Mouse (Mus musculus): ENCODE measurements around the gene Pabpn1. TPM values are rescaled to one million over a fixed set of nuclear protein-coding genes. Genes with fewer than 3 reads are reported as not detected.

Gene Pabpn1
- polyA plus RNA-seq, 1 experiment from 2014 or later: 163 TPM

GRCm38 (mm10) chr14:54938431-54939219 lies 46.3 kb downstream of the Pabpn1 start:
- Histone ChIP-seq H3K36me3 (ENCODE audit: control insufficient read depth, insufficient read depth, low read length) (no peaks in the 10 kb centered on the region), H3K4me1 (ENCODE audit: control insufficient read depth, insufficient read depth, low read length) (no peaks in the 10 kb centered on the region), H3K27ac (ENCODE audit: low read length) (no peak overlapping the region), H3K9ac (ENCODE audit: low read depth, low read length) (no peak overlapping the region), H3K4me3 (ENCODE audit: low read depth, low read length) (no peak overlapping the region), H3K27me3 (ENCODE audit: control insufficient read depth, insufficient read depth, low read depth, low read length) (no peaks in the 10 kb centered on the region), H3K4me2 (ENCODE audit: low read length) (no peak overlapping the region), H3K9me3 (replicated peaks; ENCODE audit: control insufficient read depth, low read length, poor library complexity, severe bottlenecking) (no peaks in the 10 kb centered on the region)
- 80% methylated on average over 15 of the region's 15 CpGs for WGBS
- no peak for ATAC-seq

DNA sequence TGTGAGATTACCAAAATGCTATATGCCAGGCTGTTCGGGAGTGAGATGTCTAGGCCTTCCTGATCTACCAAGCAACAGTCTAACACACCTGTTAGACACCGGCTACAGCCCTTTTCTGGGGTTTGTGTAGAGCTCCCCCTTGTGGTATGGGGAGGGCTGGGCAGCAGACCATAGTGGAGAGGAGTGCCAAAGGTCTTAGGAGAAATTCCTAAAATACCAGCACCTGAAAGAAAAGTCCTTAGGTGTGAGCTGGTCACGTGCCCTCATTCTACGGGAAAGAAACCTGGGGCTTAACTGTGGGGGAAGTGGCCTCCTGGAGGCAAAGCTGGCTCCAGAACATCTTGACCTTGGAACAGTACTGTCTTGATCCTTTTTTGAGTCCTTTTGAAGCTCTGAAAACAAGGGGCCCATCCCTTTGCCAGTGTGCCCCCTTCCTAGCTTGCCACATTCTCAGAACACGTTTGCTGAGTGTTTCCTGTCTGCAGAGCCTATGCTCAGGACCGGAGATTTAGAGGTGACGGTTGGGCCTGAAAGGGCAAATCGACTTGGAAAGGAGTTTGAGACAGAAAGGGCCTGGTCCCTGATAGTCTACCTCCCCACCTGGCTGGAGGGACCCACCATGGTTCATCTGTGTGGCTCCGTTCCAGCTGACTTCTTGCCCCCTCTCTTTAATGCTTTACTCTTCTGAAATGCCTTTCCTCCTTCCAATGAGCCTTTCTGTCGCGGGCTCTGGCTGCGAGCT lies 47.3 kb downstream of the Pabpn1 start:
- Histone ChIP-seq H3K9ac (ENCODE audit: low read depth, low read length) (no peak overlapping the region), H3K9me3 (replicated peaks; ENCODE audit: control insufficient read depth, low read length, poor library complexity, severe bottlenecking) (no peaks in the 10 kb centered on the region), H3K27ac (ENCODE audit: low read length) (no peak overlapping the region), H3K4me3 (ENCODE audit: low read depth, low read length) (no peak overlapping the region), H3K27me3 (ENCODE audit: control insufficient read depth, insufficient read depth, low read depth, low read length) (no peaks in the 10 kb centered on the region), H3K36me3 (ENCODE audit: control insufficient read depth, insufficient read depth, low read length) (no peaks in the 10 kb centered on the region), H3K4me1 (ENCODE audit: control insufficient read depth, insufficient read depth, low read length) (no peaks in the 10 kb centered on the region), H3K4me2 (ENCODE audit: low read length) (no peak overlapping the region)
- ATAC-seq: no peak
- 57% methylated on average over 12 of the region's 12 CpGs for WGBS

DNA sequence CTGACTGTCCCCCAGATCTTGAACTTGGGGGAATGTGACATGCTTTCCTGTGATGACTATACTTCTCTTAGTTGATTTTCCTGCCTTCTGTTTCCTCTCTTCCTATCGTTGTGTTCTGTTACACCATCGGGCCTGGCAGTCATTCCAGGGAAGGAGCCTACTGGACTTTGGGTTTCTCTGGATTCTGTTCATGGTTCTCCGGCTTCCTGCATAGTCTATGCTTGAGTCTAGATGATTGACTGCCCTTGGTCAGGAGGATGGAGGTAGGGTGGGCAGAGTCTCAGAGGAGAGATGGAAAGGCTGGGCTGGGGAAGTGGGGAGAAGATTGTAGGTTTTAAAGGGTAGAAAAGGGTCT lies 47.9 kb downstream of the Pabpn1 start:
- Histone ChIP-seq H3K4me3 (ENCODE audit: low read depth, low read length) (no peak overlapping the region), H3K9ac (ENCODE audit: low read depth, low read length) (no peak overlapping the region), H3K27me3 (ENCODE audit: control insufficient read depth, insufficient read depth, low read depth, low read length) (no peaks in the 10 kb centered on the region), H3K4me1 (ENCODE audit: control insufficient read depth, insufficient read depth, low read length) (no peaks in the 10 kb centered on the region), H3K9me3 (replicated peaks; ENCODE audit: control insufficient read depth, low read length, poor library complexity, severe bottlenecking) (no peaks in the 10 kb centered on the region), H3K27ac (ENCODE audit: low read length) (no peak overlapping the region), H3K36me3 (ENCODE audit: control insufficient read depth, insufficient read depth, low read length) (no peaks in the 10 kb centered on the region), H3K4me2 (ENCODE audit: low read length) (no peak overlapping the region)
- ATAC-seq: no peak
- WGBS: 86% methylated on average over 3 of the region's 3 CpGs

DNA sequence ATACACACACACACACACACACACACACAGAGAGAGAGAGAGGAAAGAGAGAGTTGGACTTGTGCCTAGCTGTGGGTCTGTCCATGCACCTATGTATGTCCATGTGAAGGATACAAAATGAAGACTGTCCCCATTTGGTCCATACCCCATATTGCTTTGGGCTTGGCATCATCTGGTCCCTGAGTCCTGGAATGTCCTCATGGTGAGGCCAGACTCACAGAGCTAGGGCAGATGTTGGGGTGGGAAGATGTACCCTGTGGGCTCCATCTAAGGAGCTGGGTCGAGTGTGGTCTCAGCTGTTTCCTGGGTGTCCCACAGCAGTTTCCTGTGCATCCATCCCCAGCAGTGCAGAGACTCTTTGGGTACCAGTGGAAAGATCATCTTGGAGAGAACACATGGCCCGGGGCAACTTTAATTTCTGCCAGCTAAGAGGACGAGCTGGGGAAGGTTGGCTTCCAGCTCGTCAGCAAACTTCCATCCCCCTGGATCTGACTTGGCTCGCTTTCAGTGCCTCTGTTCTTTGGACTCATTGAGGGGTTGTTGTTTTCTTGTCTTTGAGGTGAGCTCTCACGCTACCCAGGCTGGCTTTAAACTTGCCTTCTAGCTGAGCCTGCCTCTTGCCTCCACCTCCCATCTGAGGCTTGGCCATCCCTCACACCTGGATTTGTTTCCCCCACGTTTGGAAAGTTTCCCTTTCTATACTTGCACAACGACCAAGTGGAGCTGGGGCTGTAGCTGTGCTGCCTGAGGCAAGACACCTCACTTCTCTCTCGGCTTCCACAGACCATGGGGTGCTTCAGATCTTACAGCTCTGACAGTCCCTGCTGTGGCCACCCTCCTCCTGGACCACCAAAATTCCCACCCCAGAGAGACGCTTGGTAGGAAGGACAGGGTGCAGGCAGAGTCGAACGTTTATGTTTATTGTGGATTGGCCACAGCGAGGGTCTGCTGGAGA lies 49.0 kb downstream of the Pabpn1 start:
- H3K27ac ChIP-seq (ENCODE audit: low read length): no peak overlapping the region
- WGBS: 68% methylated on average over 13 of the region's 13 CpGs
- no peaks in the 10 kb centered on the region for H3K36me3 ChIP-seq (ENCODE audit: control insufficient read depth, insufficient read depth, low read length)
- H3K27me3 ChIP-seq (ENCODE audit: control insufficient read depth, insufficient read depth, low read depth, low read length): no peaks in the 10 kb centered on the region
- H3K9me3 ChIP-seq (replicated peaks; ENCODE audit: control insufficient read depth, low read length, poor library complexity, severe bottlenecking): no peaks in the 10 kb centered on the region
- no peaks in the 10 kb centered on the region for H3K4me1 ChIP-seq (ENCODE audit: control insufficient read depth, insufficient read depth, low read length)
- no peak overlapping the region for H3K4me3 ChIP-seq (ENCODE audit: low read depth, low read length)
- H3K9ac ChIP-seq (ENCODE audit: low read depth, low read length): no peak overlapping the region
- H3K4me2 ChIP-seq (ENCODE audit: low read length): no peak overlapping the region
- no peak for ATAC-seq

DNA sequence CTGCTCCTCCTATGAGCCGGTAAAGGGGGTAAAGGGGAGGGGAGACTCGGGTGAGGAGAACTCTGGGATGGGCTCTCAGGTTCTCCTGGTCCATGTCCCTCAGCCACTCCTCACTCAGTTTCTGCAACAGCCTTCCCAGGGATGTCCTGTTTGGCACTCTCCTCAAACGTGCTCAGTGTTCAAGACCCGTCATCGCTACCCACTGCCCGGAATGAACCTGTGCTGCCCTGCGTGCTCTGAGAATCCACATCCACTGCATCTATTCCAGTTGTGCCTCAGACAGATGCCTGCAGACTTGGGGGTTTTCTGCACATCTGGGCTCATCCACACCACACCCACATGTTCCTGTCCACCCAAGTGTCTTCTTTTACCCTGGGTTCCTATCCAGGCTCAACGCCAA lies 50.2 kb downstream of the Pabpn1 start:
- no peak overlapping the region for H3K4me2 ChIP-seq (ENCODE audit: low read length)
- H3K4me1 ChIP-seq (ENCODE audit: control insufficient read depth, insufficient read depth, low read length): no peaks in the 10 kb centered on the region
- no peak overlapping the region for H3K27ac ChIP-seq (ENCODE audit: low read length)
- no peaks in the 10 kb centered on the region for H3K36me3 ChIP-seq (ENCODE audit: control insufficient read depth, insufficient read depth, low read length)
- ATAC-seq: no peak
- H3K9ac ChIP-seq (ENCODE audit: low read depth, low read length): no peak overlapping the region
- no peaks in the 10 kb centered on the region for H3K9me3 ChIP-seq (replicated peaks; ENCODE audit: control insufficient read depth, low read length, poor library complexity, severe bottlenecking)
- 87% methylated on average over 8 of the region's 8 CpGs for WGBS
- H3K27me3 ChIP-seq (ENCODE audit: control insufficient read depth, insufficient read depth, low read depth, low read length): no peaks in the 10 kb centered on the region
- no peak overlapping the region for H3K4me3 ChIP-seq (ENCODE audit: low read depth, low read length)

DNA sequence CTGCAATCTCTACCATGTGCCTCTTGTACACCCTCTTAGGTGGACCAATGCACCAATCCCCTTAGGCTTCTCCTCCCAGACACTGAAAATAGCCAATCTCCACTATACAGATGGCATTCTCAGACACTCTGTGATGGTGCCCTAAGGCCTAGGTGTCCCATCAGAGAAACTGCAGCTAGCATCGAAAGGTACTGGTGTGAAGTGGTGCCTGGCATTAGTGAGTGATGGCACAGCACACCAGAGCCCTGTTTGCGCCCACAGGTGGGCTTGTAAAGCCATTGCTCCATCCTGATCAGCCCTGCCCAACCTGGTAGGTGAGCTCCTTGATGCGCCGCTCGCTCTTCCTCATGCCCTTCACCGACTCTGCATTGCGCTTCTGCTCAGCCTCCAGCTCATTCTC lies 51.7 kb downstream of the Pabpn1 start:
- Histone ChIP-seq H3K36me3 (ENCODE audit: control insufficient read depth, insufficient read depth, low read length) (no peaks in the 10 kb centered on the region), H3K4me1 (ENCODE audit: control insufficient read depth, insufficient read depth, low read length) (no peaks in the 10 kb centered on the region), H3K4me2 (ENCODE audit: low read length) (no peak overlapping the region), H3K9ac (ENCODE audit: low read depth, low read length) (no peak overlapping the region), H3K4me3 (ENCODE audit: low read depth, low read length) (no peak overlapping the region), H3K27ac (ENCODE audit: low read length) (no peak overlapping the region), H3K9me3 (replicated peaks; ENCODE audit: control insufficient read depth, low read length, poor library complexity, severe bottlenecking) (no peaks in the 10 kb centered on the region), H3K27me3 (ENCODE audit: control insufficient read depth, insufficient read depth, low read depth, low read length) (no peaks in the 10 kb centered on the region)
- 93% methylated on average over 7 of the region's 7 CpGs for WGBS
- ATAC-seq: no peak

- H3K36me3 ChIP-seq (ENCODE audit: control insufficient read depth, insufficient read depth, low read length): no peaks in the 10 kb centered on the region
- no peak overlapping the region for H3K4me2 ChIP-seq (ENCODE audit: low read length)
- no peaks in the 10 kb centered on the region for H3K27me3 ChIP-seq (ENCODE audit: control insufficient read depth, insufficient read depth, low read depth, low read length)
- H3K27ac ChIP-seq (ENCODE audit: low read length): no peak overlapping the region
- H3K4me3 ChIP-seq (ENCODE audit: low read depth, low read length): no peak overlapping the region
- H3K9ac ChIP-seq (ENCODE audit: low read depth, low read length): no peak overlapping the region
- no peaks in the 10 kb centered on the region for H3K4me1 ChIP-seq (ENCODE audit: control insufficient read depth, insufficient read depth, low read length)
- WGBS: 76% methylated on average over 2 of the region's 2 CpGs
- ATAC-seq: no peak
- H3K9me3 ChIP-seq (replicated peaks; ENCODE audit: control insufficient read depth, low read length, poor library complexity, severe bottlenecking): no peaks in the 10 kb centered on the region
Observed at GRCm38 (mm10) chr14:54944939-54945338, 52.6 kb downstream of the Pabpn1 start.

- WGBS: 82% methylated on average over 19 of the region's 19 CpGs
- Histone ChIP-seq H3K27me3 (ENCODE audit: control insufficient read depth, insufficient read depth, low read depth, low read length) (no peaks in the 10 kb centered on the region), H3K4me2 (ENCODE audit: low read length) (no peak overlapping the region), H3K36me3 (ENCODE audit: control insufficient read depth, insufficient read depth, low read length) (no peaks in the 10 kb centered on the region), H3K4me3 (ENCODE audit: low read depth, low read length) (no peak overlapping the region), H3K27ac (ENCODE audit: low read length) (no peak overlapping the region), H3K4me1 (ENCODE audit: control insufficient read depth, insufficient read depth, low read length) (no peaks in the 10 kb centered on the region), H3K9ac (ENCODE audit: low read depth, low read length) (no peak overlapping the region), H3K9me3 (replicated peaks; ENCODE audit: control insufficient read depth, low read length, poor library complexity, severe bottlenecking) (no peaks in the 10 kb centered on the region)
- ATAC-seq: no peak
Observed at GRCm38 (mm10) chr14:54945975-54946704, 53.8 kb downstream of the Pabpn1 start.

All from midbrain, embryonic 16.5 days (tissue).